Mouse (Mus musculus): ENCODE data around the gene Gm17026. TPM values are rescaled to one million over a fixed set of nuclear protein-coding genes. Genes with fewer than 3 reads are reported as not detected.

Gene Gm17026
- not detected for polyA plus RNA-seq (2014; fragmentation: Illumina TruSeq; extraction: RNeasy Lipid Tissue Mini Kit (QIAGEN cat#74804); ENCODE audit: low read depth, low replicate concordance)

GRCm38 (mm10) chr14:42259948-42260347 is at the start of gene Gm17026:
Gene Gm17026, minus strand, starts transcription at chr14:42260048.

GRCm38 (mm10) chr14:42297258-42297657 is 37.4 kb upstream of the Gm17026 start, which contains the start of gene Gm9611:
Gene Gm9611, minus strand, starts transcription at chr14:42297358.

Other genes with a start within 250 kb of the Gm17026 start
- not detected for gene Gm7951, start 142.7 kb downstream of the Gm17026 start, polyA plus RNA-seq (2014; fragmentation: Illumina TruSeq; extraction: RNeasy Lipid Tissue Mini Kit (QIAGEN cat#74804); ENCODE audit: low read depth, low replicate concordance)
- not detected for gene Gm17027, start 97.4 kb downstream of the Gm17026 start, polyA plus RNA-seq (2014; fragmentation: Illumina TruSeq; extraction: RNeasy Lipid Tissue Mini Kit (QIAGEN cat#74804); ENCODE audit: low read depth, low replicate concordance)
- gene Gm3573, start 69.3 kb downstream of the Gm17026 start, polyA plus RNA-seq (2014; fragmentation: Illumina TruSeq; extraction: RNeasy Lipid Tissue Mini Kit (QIAGEN cat#74804); ENCODE audit: low read depth, low replicate concordance): not detected
- not detected for gene Gm9611, start 37.3 kb upstream of the Gm17026 start, polyA plus RNA-seq (2014; fragmentation: Illumina TruSeq; extraction: RNeasy Lipid Tissue Mini Kit (QIAGEN cat#74804); ENCODE audit: low read depth, low replicate concordance)
- gene Gm7995, start 50.2 kb upstream of the Gm17026 start, polyA plus RNA-seq (2014; fragmentation: Illumina TruSeq; extraction: RNeasy Lipid Tissue Mini Kit (QIAGEN cat#74804); ENCODE audit: low read depth, low replicate concordance): not detected
- not detected for gene Gm8005, start 179.6 kb upstream of the Gm17026 start, polyA plus RNA-seq (2014; fragmentation: Illumina TruSeq; extraction: RNeasy Lipid Tissue Mini Kit (QIAGEN cat#74804); ENCODE audit: low read depth, low replicate concordance)
- gene Gm8011, start 203.8 kb upstream of the Gm17026 start, polyA plus RNA-seq (2014; fragmentation: Illumina TruSeq; extraction: RNeasy Lipid Tissue Mini Kit (QIAGEN cat#74804); ENCODE audit: low read depth, low replicate concordance): not detected
- gene Gm8020, start 242.3 kb upstream of the Gm17026 start, polyA plus RNA-seq (2014; fragmentation: Illumina TruSeq; extraction: RNeasy Lipid Tissue Mini Kit (QIAGEN cat#74804); ENCODE audit: low read depth, low replicate concordance): not detected